Mouse (Mus musculus): ENCODE results near the gene Fxr2. TPM values are rescaled to one million over a fixed set of nuclear protein-coding genes. Genes with fewer than 3 reads are reported as not detected.

Gene Fxr2
- polyA plus RNA-seq, 1 experiment from 2014 or later = 40.5 TPM

GRCm38 (mm10) chr11:69601768-69602167 lies 31.0 kb upstream of the Fxr2 start:
- Histone ChIP-seq H3K27me3 (peaks cover 13% of the 10 kb centered on the region; the same call in 1 of the 2 replicates), H3K9me3 (no peaks in the 10 kb centered on the region), H3K9ac (no peak overlapping the region; the same call in 1 of the 2 replicates), H3K4me2 (no peak overlapping the region), H3K36me3 (peaks cover 13% of the 10 kb centered on the region), H3K4me1 (replicated peaks) (peaks cover 52% of the 10 kb centered on the region), H3K4me3 (no peak overlapping the region), H3K27ac (no peak overlapping the region)
- WGBS = 77% methylated on average over 3 of the region's 3 CpGs
- ATAC-seq (ENCODE audit: low FRiP score) = no peak

GRCm38 (mm10) chr11:69603516-69603915 lies 29.3 kb upstream of the Fxr2 start:
- 77% methylated on average over 8 of the region's 8 CpGs for WGBS
- ATAC-seq (ENCODE audit: low FRiP score) = no peak
- H3K4me3 ChIP-seq = peak overlapping the region; percentile 73; the same call in 1 of the 2 replicates

GRCm38 (mm10) chr11:69604347-69604746 lies 28.4 kb upstream of the Fxr2 start:
- peak overlapping the region; percentile 78 for H3K27ac ChIP-seq
- peak overlapping the region; percentile 89 for H3K9ac ChIP-seq
- H3K4me3 ChIP-seq = peak overlapping the region; percentile 73
- H3K9me3 ChIP-seq = no peaks in the 10 kb centered on the region
- peaks cover 13% of the 10 kb centered on the region for H3K36me3 ChIP-seq
- WGBS = 60% methylated on average over 3 of the region's 3 CpGs
- peaks cover 13% of the 10 kb centered on the region; the same call in 1 of the 2 replicates for H3K27me3 ChIP-seq
- ATAC-seq (ENCODE audit: low FRiP score) = 0 out of 2 replicates have a peak, but pooled peaks have one; percentile 6
- H3K4me1 ChIP-seq (replicated peaks) = peaks cover 50% of the 10 kb centered on the region
- H3K4me2 ChIP-seq = peak overlapping the region; percentile 100

More at GRCm38 (mm10) chr11:69603516-69603915, 29.3 kb upstream of the Fxr2 start:
- peaks cover 13% of the 10 kb centered on the region; the same call in 1 of the 2 replicates for H3K27me3 ChIP-seq
- H3K36me3 ChIP-seq = peaks cover 13% of the 10 kb centered on the region
- H3K9ac ChIP-seq = no peak overlapping the region
- H3K4me2 ChIP-seq = peak overlapping the region; percentile 100
- H3K9me3 ChIP-seq = no peaks in the 10 kb centered on the region
- 0 out of 2 replicates have a peak overlapping the region, but pooled peaks have one; percentile 23 for H3K27ac ChIP-seq
- peaks cover 52% of the 10 kb centered on the region for H3K4me1 ChIP-seq (replicated peaks)

GRCm38 (mm10) chr11:69604795-69605664 lies 27.8 kb upstream of the Fxr2 start:
- Histone ChIP-seq H3K4me1 (replicated peaks) (peaks cover 43% of the 10 kb centered on the region), H3K36me3 (peaks cover 13% of the 10 kb centered on the region), H3K4me2 (peak overlapping the region; percentile 100), H3K27ac (peak overlapping the region; percentile 78), H3K9me3 (no peaks in the 10 kb centered on the region), H3K9ac (peak overlapping the region; percentile 89), H3K4me3 (peak overlapping the region; percentile 73), H3K27me3 (peaks cover 13% of the 10 kb centered on the region; the same call in 1 of the 2 replicates)
- ATAC-seq (ENCODE audit: low FRiP score) = peak; percentile 44; the same call in 1 of the 2 replicates
- under 1% methylated on average over 71 of the region's 73 CpGs for WGBS

GRCm38 (mm10) chr11:69605726-69606490 lies 26.9 kb upstream of the Fxr2 start, which contains the start of gene Atp1b2:
Gene Atp1b2 (minus strand): TSS chr11:69605942.
- peak; percentile 90 for ATAC-seq (ENCODE audit: low FRiP score)
- H3K4me2 ChIP-seq = peak within 1 kb of the TSS; percentile 100
- H3K27ac ChIP-seq = peak within 1 kb of the TSS; percentile 78
- WGBS = 3% methylated on average over 32 of the region's 32 CpGs
- peaks cover 13% of the 10 kb centered on the region for H3K36me3 ChIP-seq
- H3K4me1 ChIP-seq (replicated peaks) = peaks cover 35% of the 10 kb centered on the region
- peak within 1 kb of the TSS; percentile 89 for H3K9ac ChIP-seq
- peak within 1 kb of the TSS; percentile 73 for H3K4me3 ChIP-seq
- H3K9me3 ChIP-seq = no peaks in the 10 kb centered on the region
- peaks cover 13% of the 10 kb centered on the region; the same call in 1 of the 2 replicates for H3K27me3 ChIP-seq

GRCm38 (mm10) chr11:69606491-69606795 lies 26.3 kb upstream of the Fxr2 start:
- WGBS = 54% methylated on average over 2 of the region's 2 CpGs
- peak overlapping the region; percentile 100 for H3K4me2 ChIP-seq
- no peaks in the 10 kb centered on the region for H3K9me3 ChIP-seq
- peaks cover 12% of the 10 kb centered on the region for H3K36me3 ChIP-seq
- H3K9ac ChIP-seq = peak overlapping the region; percentile 39; the same call in 1 of the 2 replicates
- no peak for ATAC-seq (ENCODE audit: low FRiP score)
- peak overlapping the region; percentile 35 for H3K27ac ChIP-seq
- H3K4me1 ChIP-seq (replicated peaks) = peaks cover 32% of the 10 kb centered on the region
- peaks cover 13% of the 10 kb centered on the region; the same call in 1 of the 2 replicates for H3K27me3 ChIP-seq
- peak overlapping the region; percentile 73 for H3K4me3 ChIP-seq

- no peak for ATAC-seq (ENCODE audit: low FRiP score)
- Histone ChIP-seq H3K27me3 (peaks cover 13% of the 10 kb centered on the region; the same call in 1 of the 2 replicates), H3K27ac (no peak overlapping the region), H3K36me3 (peaks cover 8% of the 10 kb centered on the region), H3K9ac (no peak overlapping the region), H3K4me3 (no peak overlapping the region), H3K4me2 (no peak overlapping the region), H3K9me3 (no peaks in the 10 kb centered on the region), H3K4me1 (replicated peaks) (peaks cover 29% of the 10 kb centered on the region)
- 91% methylated on average over 2 of the region's 2 CpGs for WGBS
These were observed 26.0 kb upstream of the Fxr2 start for GRCm38 (mm10) chr11:69606832-69607231.

GRCm38 (mm10) chr11:69608525-69608924 lies 24.3 kb upstream of the Fxr2 start:
- ATAC-seq (ENCODE audit: low FRiP score) = no peak
- Histone ChIP-seq H3K4me1 (replicated peaks) (peaks cover 21% of the 10 kb centered on the region), H3K36me3 (no peaks in the 10 kb centered on the region), H3K9me3 (no peaks in the 10 kb centered on the region), H3K4me2 (no peak overlapping the region), H3K9ac (no peak overlapping the region), H3K4me3 (no peak overlapping the region), H3K27ac (no peak overlapping the region), H3K27me3 (peaks cover 9% of the 10 kb centered on the region; the same call in 1 of the 2 replicates)
- WGBS = 75% methylated on average over 3 of the region's 3 CpGs

- H3K4me1 ChIP-seq (replicated peaks) = peaks cover 16% of the 10 kb centered on the region
- no peak overlapping the region for H3K9ac ChIP-seq
- no peak overlapping the region for H3K4me3 ChIP-seq
- ATAC-seq (ENCODE audit: low FRiP score) = no peak
- 62% methylated on average over 7 of the region's 7 CpGs for WGBS
- H3K4me2 ChIP-seq = no peak overlapping the region
- H3K27me3 ChIP-seq = 0 out of 2 replicates have a peak, but pooled peaks cover under 1% of the 10 kb centered on the region
- H3K9me3 ChIP-seq = no peaks in the 10 kb centered on the region
- no peaks in the 10 kb centered on the region for H3K36me3 ChIP-seq
- H3K27ac ChIP-seq = no peak overlapping the region
These were observed 23.4 kb upstream of the Fxr2 start for GRCm38 (mm10) chr11:69609416-69609815.

GRCm38 (mm10) chr11:69610899-69611298 lies 21.9 kb upstream of the Fxr2 start:
- no peak overlapping the region for H3K4me3 ChIP-seq
- no peak overlapping the region for H3K4me2 ChIP-seq
- no peaks in the 10 kb centered on the region for H3K36me3 ChIP-seq
- H3K9me3 ChIP-seq = no peaks in the 10 kb centered on the region
- no peak overlapping the region for H3K27ac ChIP-seq
- peaks cover 11% of the 10 kb centered on the region; the same call in 1 of the 2 replicates for H3K27me3 ChIP-seq
- H3K4me1 ChIP-seq (replicated peaks) = peaks cover 8% of the 10 kb centered on the region
- ATAC-seq (ENCODE audit: low FRiP score) = no peak
- WGBS = 66% methylated on average over 4 of the region's 4 CpGs
- H3K9ac ChIP-seq = no peak overlapping the region

GRCm38 (mm10) chr11:69613553-69614256 lies 19.1 kb upstream of the Fxr2 start:
- peaks cover 14% of the 10 kb centered on the region; the same call in 1 of the 2 replicates for H3K27me3 ChIP-seq
- H3K4me1 ChIP-seq (replicated peaks) = 0 out of 2 replicates have a peak, but pooled peaks cover 4% of the 10 kb centered on the region
- H3K36me3 ChIP-seq = no peaks in the 10 kb centered on the region
- no peak overlapping the region for H3K4me2 ChIP-seq
- no peak overlapping the region for H3K4me3 ChIP-seq
- ATAC-seq (ENCODE audit: low FRiP score) = no peak
- no peak overlapping the region for H3K27ac ChIP-seq
- H3K9me3 ChIP-seq = no peaks in the 10 kb centered on the region
- no peak overlapping the region for H3K9ac ChIP-seq
- 7% methylated on average over 19 of the region's 19 CpGs for WGBS
